Mouse (Mus musculus) embryonic fibroblast, embryonic 13.5 days (primary cell): ENCODE measurements around the gene Fam71f2. TPM values are rescaled to one million over a fixed set of nuclear protein-coding genes. Genes with fewer than 3 reads are reported as not detected.

ENCODE experiments used
- H3K27ac ChIP-seq: 2 replicates; pipeline ENCODE4 v1.5.1; 2012; ENCODE audit warnings: low read length, control low read depth, inconsistent platforms; ENCODE audit not compliant: insufficient read depth
- H3K4me1 ChIP-seq: 2 replicates; pipeline ENCODE4 v1.6.1; 2011; ENCODE audit warnings: low read length; ENCODE audit not compliant: control insufficient read depth, insufficient read depth
- H3K4me3 ChIP-seq: 2 replicates; pipeline ENCODE4 v1.5.1; 2011; ENCODE audit warnings: mild to moderate bottlenecking, control low read depth, low read length; ENCODE audit not compliant: insufficient read depth
- CTCF ChIP-seq: IDR thresholded peaks from 2 replicates; pipeline ENCODE4 v1.5.1; 2011; ENCODE audit warnings: mild to moderate bottlenecking, control low read depth, low read length, moderate library complexity, borderline replicate concordance; ENCODE audit not compliant: insufficient read depth
- POLR2A ChIP-seq: IDR thresholded peaks from 2 replicates; pipeline ENCODE4 v1.6.1; 2011; ENCODE audit warnings: low read depth, mild to moderate bottlenecking, control low read depth, low read length, moderate library complexity
- polyA plus RNA-seq: library from polyadenylated mRNA; stranded (reverse); fragments of >200 nt; gene quantifications from 2 replicates; pipeline ENCODE4 v1.2.4, GENCODE M21; 2011; ENCODE audit warnings: low read depth; ENCODE audit not compliant: missing spikeins, insufficient read length

Gene Fam71f2
- polyA plus RNA-seq, 1 experiment, result not detected

GRCm38 (mm10) chr6:29329514-29329913 is 50.1 kb downstream of the Fam71f2 start:
- Histone ChIP-seq H3K4me3 (no peak overlapping the region), H3K27ac (no peak overlapping the region)
- TF ChIP-seq CTCF, result no peak
- no peak for TF ChIP-seq POLR2A

More at GRCm38 (mm10) chr6:29329514-29329913, 50.1 kb downstream of the Fam71f2 start:
- no peaks in the 10 kb centered on the region for H3K4me1 ChIP-seq

Other genes with a start within 250 kb of the Fam71f2 start
- not detected in 2 replicates for gene Lep, start 219.4 kb upstream of the Fam71f2 start, polyA plus RNA-seq
- gene Rbm28, start 114.6 kb upstream of the Fam71f2 start, polyA plus RNA-seq, result 44.9 and 49.9 TPM in 2 replicates
- gene Prrt4, start 100.0 kb upstream of the Fam71f2 start, polyA plus RNA-seq, result 0.16 and 0.33 TPM in 2 replicates
- gene Impdh1, start 63.2 kb upstream of the Fam71f2 start, polyA plus RNA-seq, result 34.4 and 36.5 TPM in 2 replicates
- 25.3 and 27.6 TPM in 2 replicates for gene Hilpda, start 7.1 kb upstream of the Fam71f2 start, polyA plus RNA-seq
- not detected in 2 replicates for gene Fam71f1, start 39.5 kb downstream of the Fam71f2 start, polyA plus RNA-seq
- 1,348 and 1,377 TPM in 2 replicates for gene Calu, start 68.5 kb downstream of the Fam71f2 start, polyA plus RNA-seq
- gene Opn1sw, start 108.9 kb downstream of the Fam71f2 start, polyA plus RNA-seq, result 0.40 and 0.78 TPM in 2 replicates
- 25.1 and 26.7 TPM in 2 replicates for gene Ccdc136, start 116.7 kb downstream of the Fam71f2 start, polyA plus RNA-seq
- gene Flnc, start 153.7 kb downstream of the Fam71f2 start, polyA plus RNA-seq, result 107 and 151 TPM in 2 replicates
- gene Atp6v1f, start 188.1 kb downstream of the Fam71f2 start, polyA plus RNA-seq, result 131 and 136 TPM in 2 replicates
- not detected in 2 replicates for gene Atp6v1fnb, start 191.8 kb downstream of the Fam71f2 start, polyA plus RNA-seq
- 5.1 and 7.1 TPM in 2 replicates for gene Kcp, start 228.4 kb downstream of the Fam71f2 start, polyA plus RNA-seq
- 4.2 and 4.7 TPM in 2 replicates for gene Irf5, start 247.0 kb downstream of the Fam71f2 start, polyA plus RNA-seq